Mouse (Mus musculus) embryonic facial prominence, embryonic 15.5 days (tissue): ENCODE measurements at regions not wholly inside any gene's neighbourhood (a gene's known extent, or its start where the extent isn't known, plus 50 kb on each side); places are given as distances from the start of the nearest gene placed in this dataset.

Experiments
- ATAC-seq: fragments of 200-750 bp; cut with Nextera tagmentation; 2 replicates; pipeline ENCODE4 v1.8.0; 2017; ENCODE audit warnings: low read depth, moderate TSS enrichment; ENCODE audit not compliant: insufficient number of reproducible peaks, low FRiP score, low TSS enrichment
- H3K27ac ChIP-seq: fragments of 300-500 bp; sonication (generic); replicated peaks from 2 replicates; pipeline ENCODE4 v1.5.1; 2015; ENCODE audit warnings: mild to moderate bottlenecking, inconsistent platforms
- H3K27me3 ChIP-seq: fragments of 300-500 bp; sonication (generic); 2 replicates; pipeline ENCODE4 v1.6.1; 2015; ENCODE audit warnings: inconsistent platforms
- H3K36me3 ChIP-seq: fragments of 300-500 bp; sonication (generic); 2 replicates; pipeline ENCODE4 v1.6.1; 2015; ENCODE audit warnings: mild to moderate bottlenecking, inconsistent platforms
- H3K4me1 ChIP-seq: fragments of 300-500 bp; sonication (generic); 2 replicates; pipeline ENCODE4 v1.6.1; 2015; ENCODE audit warnings: inconsistent platforms
- H3K4me2 ChIP-seq: fragments of 300-500 bp; sonication (generic); replicated peaks from 2 replicates; pipeline ENCODE4 v1.6.1; 2015; ENCODE audit warnings: mild to moderate bottlenecking, inconsistent platforms
- H3K4me3 ChIP-seq: fragments of 300-500 bp; sonication (generic); replicated peaks from 2 replicates; pipeline ENCODE4 v1.5.1; 2015; ENCODE audit warnings: mild to moderate bottlenecking, inconsistent platforms
- H3K9ac ChIP-seq: fragments of 300-500 bp; sonication (generic); 2 replicates; pipeline ENCODE4 v1.6.1; 2015; ENCODE audit warnings: inconsistent platforms
- H3K9me3 ChIP-seq: fragments of 300-500 bp; sonication (generic); replicated peaks from 2 replicates; pipeline ENCODE4 v1.6.1; 2016; ENCODE audit warnings: inconsistent platforms
- WGBS: fragments of 180-500 bp; shearing (Covaris S2); methylation state at CpG from one replicate; pipeline ENCODE4 v1.1.7; 2015; 5-methylcytosine and 5-hydroxymethylcytosine counted together

DNA sequence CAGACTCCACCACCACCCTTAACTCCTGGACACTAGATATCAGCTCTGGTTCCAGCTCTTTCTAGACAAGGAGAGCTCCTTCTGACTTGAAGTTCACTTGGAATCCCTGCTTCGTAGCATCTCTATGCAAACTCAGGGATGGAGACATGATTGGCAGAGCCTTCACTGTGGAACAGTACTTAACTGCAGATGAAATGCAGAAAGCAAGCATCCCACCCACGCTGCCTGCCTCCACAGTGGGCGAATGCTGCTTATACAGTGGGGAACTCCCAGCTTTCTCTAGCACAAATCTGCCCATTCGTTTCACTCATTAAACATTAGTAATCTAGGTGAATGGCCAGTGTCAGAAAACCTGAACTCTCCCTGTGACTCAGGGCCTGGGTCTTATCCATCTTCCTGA lies 92.0 kb upstream of the Coch start:
- no peak overlapping the region for H3K4me2 ChIP-seq
- no peak overlapping the region for H3K4me3 ChIP-seq
- H3K27me3 ChIP-seq, result no peaks in the 10 kb centered on the region
- ATAC-seq, result no peak
- H3K27ac ChIP-seq, result no peak overlapping the region
- peaks cover 8% of the 10 kb centered on the region; the same call in 1 of the 2 replicates for H3K4me1 ChIP-seq
- no peak overlapping the region for H3K9ac ChIP-seq
- no peaks in the 10 kb centered on the region for H3K9me3 ChIP-seq
- WGBS, result 85% methylated on average over 4 of the region's 4 CpGs
- H3K36me3 ChIP-seq, result no peaks in the 10 kb centered on the region

DNA sequence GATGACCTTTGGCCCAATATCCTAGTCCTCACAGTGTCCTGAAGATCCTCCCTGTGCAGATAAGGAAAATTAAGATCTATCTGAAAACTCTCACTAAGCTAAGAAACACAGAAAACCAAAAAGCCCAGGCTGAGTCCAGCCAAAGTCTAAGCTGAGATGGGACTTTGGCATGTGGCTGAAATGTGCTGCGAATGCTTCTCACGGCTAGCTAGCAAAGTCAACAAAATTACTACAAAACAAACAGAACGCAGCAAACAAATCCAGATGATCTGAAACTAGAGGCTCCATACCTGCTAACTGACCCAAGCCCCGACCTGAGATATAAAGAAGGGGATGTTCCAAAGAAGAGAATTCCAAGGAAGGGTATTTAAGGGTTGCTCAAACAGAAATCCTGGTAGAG lies 90.4 kb upstream of the Coch start:
- 83% methylated on average over 4 of the region's 4 CpGs for WGBS
- ATAC-seq, result no peak
- no peak overlapping the region for H3K4me2 ChIP-seq

DNA sequence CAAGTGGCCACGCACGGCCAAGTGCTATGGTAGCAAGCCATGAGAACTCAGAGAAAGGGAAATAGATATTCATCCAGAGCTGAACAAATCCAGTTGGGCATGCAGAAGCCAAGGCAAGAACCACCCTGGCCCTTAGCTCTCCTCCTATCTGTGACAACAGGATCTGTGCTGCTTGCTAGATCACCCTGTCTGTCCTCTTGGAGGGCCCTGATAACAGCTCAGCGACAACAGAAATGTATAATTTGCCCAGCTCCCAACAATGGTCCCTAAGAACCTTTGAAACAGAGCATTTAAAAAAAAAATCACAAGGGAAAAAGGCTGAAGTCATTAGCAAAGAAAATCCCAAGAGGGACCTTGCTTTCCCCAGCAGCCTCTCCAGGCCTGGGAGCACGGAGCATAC lies 89.4 kb upstream of the Coch start:
- H3K4me3 ChIP-seq, result no peak overlapping the region
- H3K27me3 ChIP-seq, result no peaks in the 10 kb centered on the region
- peaks cover 8% of the 10 kb centered on the region; the same call in 1 of the 2 replicates for H3K4me1 ChIP-seq
- H3K9ac ChIP-seq, result no peak overlapping the region
- ATAC-seq, result no peak
- no peak overlapping the region for H3K27ac ChIP-seq
- no peaks in the 10 kb centered on the region for H3K9me3 ChIP-seq
- H3K36me3 ChIP-seq, result no peaks in the 10 kb centered on the region
- WGBS, result 84% methylated on average over 4 of the region's 4 CpGs
- no peak overlapping the region for H3K4me2 ChIP-seq

More for the DNA sequence above, 90.4 kb upstream of the Coch start:
- no peak overlapping the region for H3K4me3 ChIP-seq
- H3K36me3 ChIP-seq, result no peaks in the 10 kb centered on the region
- H3K27ac ChIP-seq, result no peak overlapping the region
- no peaks in the 10 kb centered on the region for H3K27me3 ChIP-seq
- peaks cover 8% of the 10 kb centered on the region; the same call in 1 of the 2 replicates for H3K4me1 ChIP-seq
- no peaks in the 10 kb centered on the region for H3K9me3 ChIP-seq
- H3K9ac ChIP-seq, result no peak overlapping the region

DNA sequence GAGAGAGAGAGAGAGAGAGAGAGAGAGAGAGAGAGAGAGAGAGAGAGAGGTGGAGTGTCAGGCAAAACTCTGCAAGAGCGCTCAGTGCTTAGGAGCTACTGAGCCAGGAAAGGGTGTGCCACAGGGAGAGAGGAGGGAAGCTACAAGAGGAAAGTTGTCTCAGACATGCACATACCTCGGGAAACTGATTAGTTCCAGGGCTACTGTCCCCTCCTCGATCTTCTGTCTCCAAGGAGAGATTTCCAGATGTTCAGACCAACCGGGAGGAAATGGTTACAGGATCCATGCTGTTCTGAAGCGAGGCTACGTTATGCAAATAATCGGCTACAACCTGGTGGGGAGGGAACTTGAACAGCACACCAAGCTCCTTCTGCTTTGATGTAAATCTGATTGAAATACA lies 88.6 kb upstream of the Coch start:
- H3K4me2 ChIP-seq, result no peak overlapping the region
- no peaks in the 10 kb centered on the region for H3K36me3 ChIP-seq
- H3K27me3 ChIP-seq, result no peaks in the 10 kb centered on the region
- peak; percentile 15; the same call in 1 of the 2 replicates for ATAC-seq
- no peak overlapping the region for H3K9ac ChIP-seq
- WGBS, result 11% methylated on average over 7 of the region's 7 CpGs
- H3K4me1 ChIP-seq, result peaks cover 8% of the 10 kb centered on the region; the same call in 1 of the 2 replicates
- no peak overlapping the region for H3K4me3 ChIP-seq
- no peaks in the 10 kb centered on the region for H3K9me3 ChIP-seq
- H3K27ac ChIP-seq, result no peak overlapping the region

DNA sequence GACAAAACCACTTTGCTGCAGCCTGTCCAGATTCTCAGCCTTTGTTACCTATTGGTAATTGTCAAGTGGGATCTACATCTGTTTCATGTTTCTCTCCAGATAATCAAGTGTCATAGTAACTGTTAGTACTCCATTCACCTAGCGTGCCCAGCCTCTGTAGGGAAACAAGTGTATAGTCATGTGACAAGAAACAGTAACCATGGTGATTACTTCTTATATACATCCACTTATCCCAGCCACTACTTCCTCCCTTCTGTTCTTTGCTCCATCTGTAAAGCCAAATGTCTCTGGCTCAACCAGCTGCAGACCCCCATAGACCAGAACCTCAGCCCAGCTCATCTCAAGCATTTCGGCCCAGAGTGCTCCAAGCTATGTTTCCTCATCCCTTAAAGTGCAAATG lies 83.1 kb upstream of the Coch start:
- no peaks in the 10 kb centered on the region for H3K27me3 ChIP-seq
- peaks cover 8% of the 10 kb centered on the region; the same call in 1 of the 2 replicates for H3K4me1 ChIP-seq
- H3K4me2 ChIP-seq, result no peak overlapping the region
- 78% methylated on average over 2 of the region's 2 CpGs for WGBS
- ATAC-seq, result no peak
- H3K4me3 ChIP-seq, result no peak overlapping the region
- H3K27ac ChIP-seq, result no peak overlapping the region
- no peaks in the 10 kb centered on the region for H3K36me3 ChIP-seq
- H3K9ac ChIP-seq, result no peak overlapping the region
- H3K9me3 ChIP-seq, result no peaks in the 10 kb centered on the region

DNA sequence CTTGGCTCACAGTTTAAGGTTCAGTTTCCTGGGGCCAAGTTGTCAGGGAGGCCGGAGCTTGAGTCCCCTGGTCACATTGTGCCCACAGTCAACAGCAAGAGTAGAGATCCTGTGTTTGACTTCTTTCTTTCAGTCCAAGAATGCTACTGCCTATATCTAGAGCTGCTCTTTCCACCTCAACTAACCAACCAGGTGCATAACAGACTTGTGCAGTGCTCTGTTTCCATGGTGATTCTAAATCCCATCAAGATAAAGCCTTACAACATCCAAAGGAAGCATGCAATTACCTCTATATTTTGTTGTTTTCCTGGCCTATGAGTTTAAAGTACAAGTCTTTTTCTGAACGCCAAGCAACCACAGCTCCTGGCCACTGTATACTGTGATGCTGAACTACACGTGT lies 76.4 kb upstream of the Coch start:
- Histone ChIP-seq H3K27ac (no peak overlapping the region), H3K27me3 (no peaks in the 10 kb centered on the region), H3K4me3 (no peak overlapping the region), H3K4me1 (no peaks in the 10 kb centered on the region), H3K9me3 (no peaks in the 10 kb centered on the region), H3K36me3 (no peaks in the 10 kb centered on the region), H3K9ac (no peak overlapping the region), H3K4me2 (no peak overlapping the region)
- no peak for ATAC-seq
- 83% methylated on average over 3 of the region's 3 CpGs for WGBS

DNA sequence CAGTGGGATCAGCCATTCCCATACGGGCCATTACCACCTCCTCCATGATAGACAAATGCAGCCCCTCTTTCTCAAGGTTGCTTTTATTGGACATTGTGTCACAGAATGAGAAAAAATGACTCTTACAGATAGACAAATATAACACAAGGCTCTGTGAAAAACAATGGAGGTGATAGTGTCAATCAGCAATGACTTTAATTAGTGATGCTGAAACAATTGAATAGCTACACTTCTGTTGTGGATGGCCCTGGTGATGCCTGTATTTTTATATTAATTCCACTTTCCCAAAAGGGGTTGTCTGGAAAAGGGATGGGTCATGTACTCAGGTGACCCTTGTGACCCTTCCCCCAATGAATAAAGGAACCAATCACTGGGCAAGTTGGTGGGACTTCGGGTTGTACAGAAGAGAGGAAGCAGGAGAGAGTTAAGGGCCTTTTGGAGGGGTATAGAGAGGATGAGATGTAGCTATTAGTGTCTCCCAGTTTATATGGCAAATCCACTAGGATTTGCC lies 71.5 kb upstream of the Coch start:
- Histone ChIP-seq H3K4me2 (no peak overlapping the region), H3K36me3 (no peaks in the 10 kb centered on the region), H3K4me1 (no peaks in the 10 kb centered on the region), H3K9ac (no peak overlapping the region), H3K4me3 (no peak overlapping the region), H3K27me3 (no peaks in the 10 kb centered on the region), H3K27ac (no peak overlapping the region), H3K9me3 (no peaks in the 10 kb centered on the region)
- WGBS, result 68% methylated on average over 2 of the region's 2 CpGs
- ATAC-seq, result no peak

DNA sequence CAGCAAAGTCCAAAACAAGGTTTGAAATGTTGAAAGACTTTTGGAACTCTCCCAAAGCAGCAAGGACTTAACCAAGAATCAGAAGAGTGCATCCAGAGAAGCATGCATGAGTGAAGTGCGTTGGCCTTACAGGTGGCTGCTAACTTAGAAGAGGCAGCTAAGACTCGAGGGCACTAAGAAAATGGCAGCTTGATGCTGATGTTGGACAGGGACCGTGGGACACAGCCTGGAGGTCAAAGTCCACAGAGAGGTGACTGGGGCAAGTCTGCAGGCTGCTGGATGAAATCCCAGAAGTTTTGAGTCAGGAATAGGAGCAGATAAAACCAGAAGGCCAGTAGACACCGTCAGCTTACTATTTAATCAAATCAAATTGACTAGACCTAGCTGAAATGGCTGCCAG lies 69.3 kb upstream of the Coch start:
- no peak for ATAC-seq
- Histone ChIP-seq H3K4me3 (no peak overlapping the region), H3K27me3 (no peaks in the 10 kb centered on the region), H3K9me3 (no peaks in the 10 kb centered on the region), H3K27ac (no peak overlapping the region), H3K4me1 (no peaks in the 10 kb centered on the region), H3K4me2 (no peak overlapping the region), H3K9ac (no peak overlapping the region), H3K36me3 (no peaks in the 10 kb centered on the region)
- 80% methylated on average over 4 of the region's 4 CpGs for WGBS

DNA sequence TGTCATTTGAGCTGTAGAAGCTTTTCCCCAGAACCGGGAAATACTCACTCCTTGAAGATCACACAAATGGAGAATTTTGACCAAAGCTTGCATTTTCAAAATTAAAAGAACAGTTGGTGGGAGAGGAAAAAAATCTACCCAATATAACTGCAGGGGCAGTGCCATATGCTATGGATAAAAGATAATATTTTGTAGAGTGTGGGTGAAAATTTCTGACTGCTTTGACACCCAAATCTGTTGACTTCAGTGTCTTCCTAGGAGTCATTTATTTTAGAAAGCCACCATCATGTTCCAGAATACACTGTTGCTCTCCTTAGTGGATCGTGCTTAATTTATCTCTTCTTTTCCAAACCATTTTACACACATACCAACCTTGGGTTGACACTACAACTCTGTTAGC lies 65.3 kb upstream of the Coch start:
- no peak overlapping the region for H3K9ac ChIP-seq

DNA sequence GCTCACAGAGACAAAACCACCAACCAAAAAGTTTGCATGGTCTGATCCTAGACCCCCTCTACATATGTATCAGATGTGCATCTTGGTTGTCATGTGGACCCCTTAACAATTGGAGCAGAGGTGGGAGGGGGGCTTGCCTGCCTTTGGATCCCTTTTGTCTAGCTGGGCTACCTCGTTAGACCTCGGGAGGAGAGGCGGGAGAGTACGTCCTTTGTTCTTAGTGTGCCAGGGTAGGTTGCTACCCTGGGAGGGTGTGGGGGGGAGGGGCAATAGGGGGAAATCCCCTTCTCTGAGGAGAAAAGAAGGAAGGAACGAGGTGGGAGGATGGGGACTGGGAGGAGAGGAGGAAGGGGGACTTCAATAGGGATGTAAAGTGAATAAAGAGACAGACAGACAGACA lies 58.5 kb upstream of the Coch start:
- Histone ChIP-seq H3K4me2 (no peak overlapping the region), H3K4me1 (peaks cover 7% of the 10 kb centered on the region; the same call in 1 of the 2 replicates), H3K4me3 (no peak overlapping the region), H3K9ac (no peak overlapping the region), H3K27ac (no peak overlapping the region), H3K36me3 (no peaks in the 10 kb centered on the region), H3K27me3 (no peaks in the 10 kb centered on the region), H3K9me3 (no peaks in the 10 kb centered on the region)
- no peak for ATAC-seq
- WGBS, result 17% methylated on average over 5 of the region's 5 CpGs

More for the DNA sequence above, 65.3 kb upstream of the Coch start:
- H3K27me3 ChIP-seq, result no peaks in the 10 kb centered on the region
- H3K4me3 ChIP-seq, result no peak overlapping the region
- H3K27ac ChIP-seq, result no peak overlapping the region
- H3K4me2 ChIP-seq, result no peak overlapping the region
- no peaks in the 10 kb centered on the region for H3K9me3 ChIP-seq
- H3K4me1 ChIP-seq, result no peaks in the 10 kb centered on the region
- ATAC-seq, result no peak
- 81% methylated on average over 2 of the region's 2 CpGs for WGBS
- no peaks in the 10 kb centered on the region for H3K36me3 ChIP-seq

DNA sequence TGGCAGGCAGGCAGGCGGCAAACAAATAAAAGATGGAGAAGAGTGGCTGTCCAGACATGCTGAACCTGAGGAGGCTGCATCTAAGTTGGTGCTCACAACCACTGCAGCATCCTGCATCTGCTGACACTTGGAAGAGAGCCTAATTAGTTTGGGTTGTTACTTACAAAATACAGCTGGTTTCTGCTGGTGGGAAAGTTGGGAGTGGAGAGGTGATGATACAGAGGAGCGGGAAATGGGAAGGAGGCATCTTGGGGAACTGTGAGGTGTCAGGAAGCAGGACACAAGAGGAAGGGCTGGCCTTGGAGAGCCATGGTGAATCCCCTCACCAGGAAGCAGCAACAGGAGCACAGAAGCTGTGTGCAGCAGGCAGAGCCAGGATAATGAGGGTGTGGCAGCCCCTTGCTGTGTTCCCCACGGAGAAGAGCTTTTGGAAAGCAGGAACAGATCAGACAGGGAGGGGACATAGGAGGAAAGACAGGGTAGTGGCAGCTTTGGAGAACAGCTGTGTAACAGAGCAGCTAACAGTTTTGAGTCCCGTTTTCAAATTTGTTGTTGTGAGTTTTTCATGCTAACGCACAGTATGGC lies 58.0 kb upstream of the Coch start:
- H3K27ac ChIP-seq, result no peak overlapping the region
- H3K4me2 ChIP-seq, result no peak overlapping the region
- H3K9me3 ChIP-seq, result no peaks in the 10 kb centered on the region
- no peak for ATAC-seq
- H3K36me3 ChIP-seq, result no peaks in the 10 kb centered on the region
- no peak overlapping the region for H3K9ac ChIP-seq
- WGBS, result 35% methylated on average over 5 of the region's 5 CpGs
- H3K4me1 ChIP-seq, result peaks cover 7% of the 10 kb centered on the region; the same call in 1 of the 2 replicates
- H3K4me3 ChIP-seq, result no peak overlapping the region
- H3K27me3 ChIP-seq, result no peaks in the 10 kb centered on the region
